ENCODE assay signal across 9 mouse cellular contexts in the genomic region with DNA sequence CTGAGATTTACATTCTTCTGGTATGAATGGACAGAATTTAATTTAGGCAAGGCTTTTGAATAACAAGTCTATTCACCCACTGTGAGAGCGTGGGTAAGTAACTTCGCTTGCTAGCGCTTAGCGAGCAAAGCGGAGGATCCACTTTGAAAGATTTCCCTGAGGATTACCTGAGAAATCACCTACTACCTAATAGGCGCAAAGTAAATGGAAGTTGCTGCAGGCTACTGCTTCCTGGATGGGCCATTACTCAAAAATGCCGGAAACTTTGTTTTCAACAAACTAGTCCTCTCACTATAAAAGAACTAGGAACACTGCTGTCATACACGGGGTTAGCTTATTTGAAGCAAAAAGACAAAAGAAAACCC. TPM values are rescaled to one million over a fixed set of nuclear protein-coding genes. Genes with fewer than 3 reads are reported as not detected.
A peak's percentile ranks its signal among the peaks of the same experiment; 100 is the strongest.
DNase-seq lines count a peak whose midpoint lies in the region; ATAC-seq lines count a peak whose summit lies in the region.
"Had no signal": no experiment of that assay in that cellular context is flagged by ENCODE, and none has a peak within 500 bp of the region (broad histone marks: within the 10 kb centered on the region; RNA-seq: fewer than 3 reads in every experiment).

No protein-coding gene starts in this region.

- no peak overlapping the region for H3K27ac ChIP-seq in embryonic facial prominence, embryonic 12.5 days
- peak overlapping the region; percentile 76 for H3K27ac ChIP-seq in intestine, embryonic 16.5 days (ENCODE audit: low read length)

- H3K4me2 ChIP-seq in embryonic facial prominence, embryonic 12.5 days (replicated peaks) = peak overlapping the region; percentile 46
- peak overlapping the region; percentile 46 for H3K4me2 ChIP-seq in intestine, embryonic 16.5 days (ENCODE audit: low read depth, low read length)

- H3K36me3 ChIP-seq in embryonic facial prominence, embryonic 12.5 days = no peaks in the 10 kb centered on the region
- no peaks in the 10 kb centered on the region for H3K36me3 ChIP-seq in intestine, embryonic 16.5 days (ENCODE audit: control insufficient read depth, insufficient read depth, low read length)

- no peak; the same call in 1 of the 2 replicates for ATAC-seq in embryonic facial prominence, embryonic 12.5 days (ENCODE audit: insufficient number of reproducible peaks, insufficient read depth, low FRiP score, low TSS enrichment)
- ATAC-seq in intestine, embryonic 16.5 days = peak; percentile 61

- no peaks in the 10 kb centered on the region for H3K4me1 ChIP-seq in embryonic facial prominence, embryonic 12.5 days
- no peaks in the 10 kb centered on the region for H3K4me1 ChIP-seq in intestine, embryonic 16.5 days (ENCODE audit: control insufficient read depth, insufficient read depth, low read length)

- 27% methylated on average over 8 of the region's 8 CpGs for WGBS in embryonic facial prominence, embryonic 12.5 days
- 19% methylated on average over 8 of the region's 8 CpGs for WGBS in intestine, embryonic 16.5 days

- H3K4me3 ChIP-seq in embryonic facial prominence, embryonic 12.5 days = peak overlapping the region; percentile 50
- H3K4me3 ChIP-seq in intestine, embryonic 16.5 days (ENCODE audit: low read length) = peak overlapping the region; percentile 58

- peaks cover 8% of the 10 kb centered on the region for H3K27me3 ChIP-seq in embryonic facial prominence, embryonic 12.5 days
- H3K27me3 ChIP-seq in intestine, embryonic 16.5 days (replicated peaks; ENCODE audit: control insufficient read depth, insufficient read depth, low read length) = no peaks in the 10 kb centered on the region

- H3K9ac ChIP-seq in embryonic facial prominence, embryonic 12.5 days = no peak overlapping the region
- H3K9ac ChIP-seq in intestine, embryonic 16.5 days (ENCODE audit: low read depth, low read length) = peak overlapping the region; percentile 70

- intact Hi-C loops in gastrocnemius, postnatal 36 days (cut with DNase I) = no loop called here

- DNase-seq in kidney, postnatal 10 days = peak; percentile 7
- DNase-seq in kidney, postnatal 4 days = no peak
- DNase-seq in neural tube, embryonic 10.5 days (ENCODE audit: extremely low spot score, low spot score) = peak; percentile 16
- DNase-seq in right cerebral cortex, postnatal 36 days (ENCODE audit: low spot score in 2 of 2) = no peak
- DNase-seq in gastrocnemius, postnatal 36 days = no peak
- DNase-seq in layer of hippocampus, adult 11-12 months (ENCODE audit: low spot score) = no peak

- H3K9me3 ChIP-seq in embryonic facial prominence, embryonic 12.5 days = no peaks in the 10 kb centered on the region
- no peaks in the 10 kb centered on the region for H3K9me3 ChIP-seq in intestine, embryonic 16.5 days (ENCODE audit: control insufficient read depth, low read length)

RNA-seq across cellular contexts. Expression of gene Tbc1d8b, which starts 0.4 kb away (rescaled TPM):
- polyA plus RNA-seq in embryonic facial prominence, embryonic 12.5 days (2016; fragmentation: Nextera tagmentation; extraction: Ambion mirVana) = 1.9 and 2.7 TPM in 2 replicates
- polyA plus RNA-seq in intestine, embryonic 16.5 days (2015; fragmentation: Nextera tagmentation; extraction: Ambion mirVana) = 2.6 and 2.8 TPM in 2 replicates
- 1 to 10 TPM; 2.8 to 3.2 TPM for total RNA-seq in gastrocnemius, postnatal 36 days (2021)

RNA-seq across cellular contexts. Expression of gene Gm15013, which starts 29.9 kb away (rescaled TPM):
- 0.28 TPM in 1 of 2 replicates, not detected in the other for polyA plus RNA-seq in embryonic facial prominence, embryonic 12.5 days (2016; fragmentation: Nextera tagmentation; extraction: Ambion mirVana)
- 0.29 and 0.50 TPM in 2 replicates for polyA plus RNA-seq in intestine, embryonic 16.5 days (2015; fragmentation: Nextera tagmentation; extraction: Ambion mirVana)
- not detected for total RNA-seq in gastrocnemius, postnatal 36 days (2021)
- polyA plus RNA-seq: brain, embryonic 14.5 days had no signal

Comparison
In these comparisons a context has a peak if more than half of its experiments do, and no peak if none do; other contexts are left out.
1. DNase-seq: peak in kidney, postnatal 10 days (single experiment) and neural tube, embryonic 10.5 days (single experiment); none in kidney, postnatal 4 days (0 of 2), right cerebral cortex, postnatal 36 days (0 of 2), gastrocnemius, postnatal 36 days (0 of 2) and layer of hippocampus, adult 11-12 months (single experiment).